Mouse (Mus musculus): ENCODE data around the gene Psg20. TPM values are rescaled to one million over a fixed set of nuclear protein-coding genes. Genes with fewer than 3 reads are reported as not detected.
"Not testable (repeated sequence)": the region's sequence is repeated elsewhere in the genome, so short reads cannot be mapped to it uniquely, and the experiment has no call there.

The Psg20 gene
- total and polyA plus RNA-seq, 3 experiments = not detected

- no peaks in the 10 kb centered on the region for H3K79me2 ChIP-seq (ENCODE audit: control insufficient read depth, insufficient read depth, low read length, poor library complexity)
- no peaks in the 10 kb centered on the region for H3K9me3 ChIP-seq (replicated peaks; ENCODE audit: insufficient read depth, low read length)
- H3K36me3 ChIP-seq (ENCODE audit: control insufficient read depth in 1 of 2, insufficient read depth in 2 of 2, low read length in 2 of 2) = no peaks in the 10 kb centered on the region
- H3K4me1 ChIP-seq (ENCODE audit: control insufficient read depth in 1 of 2, insufficient read depth in 2 of 2, low read length in 2 of 2) = no peaks in the 10 kb centered on the region
- DNase-seq (ENCODE audit: low read depth, low spot score) = peak; percentile 32
- H3K27me3 ChIP-seq (ENCODE audit: control insufficient read depth in 1 of 2, insufficient read depth in 2 of 2, low read length in 2 of 2) = no peaks in the 10 kb centered on the region
- TF ChIP-seq SMC3 (IDR thresholded peaks at IDR 0.05; ENCODE audit: low read depth, low read length) (peak; percentile 48), CHD2 (IDR thresholded peaks at IDR 0.05; ENCODE audit: low read length) (no peak), RAD21 (IDR thresholded peaks at IDR 0.05; ENCODE audit: low read depth, low read length) (peak; percentile 57), CTCF (IDR thresholded peaks at IDR 0.05 in 2 of 3, conservative IDR thresholded peaks at IDR 0.05 in 1 of 3; ENCODE audit: control insufficient read depth in 1 of 3, insufficient read depth in 1 of 3, low read depth in 2 of 3, low read length in 3 of 3, poor library complexity in 1 of 3, severe bottlenecking in 1 of 3) (peak; percentile 45 to 60 (median 54); a peak in 5 of 6 replicates)
- H3K4me3 ChIP-seq (ENCODE audit: control insufficient read depth in 1 of 2, insufficient read depth in 1 of 2, low read depth in 2 of 2, low read length in 2 of 2) = no peak overlapping the region
- no peak overlapping the region for H3K9ac ChIP-seq (ENCODE audit: control insufficient read depth, low read depth, low read length, poor library complexity, severe bottlenecking)
- H3K27ac ChIP-seq (ENCODE audit: control insufficient read depth, low read depth, low read length) = no peak overlapping the region
These were observed 6.2 kb downstream of the Psg20 start for GRCm38 (mm10) chr7:18679772-18680171.

- not testable (repeated sequence) for H3K4me1 ChIP-seq (ENCODE audit: control insufficient read depth in 1 of 2, insufficient read depth in 2 of 2, low read length in 2 of 2); H3K79me2 ChIP-seq (ENCODE audit: control insufficient read depth, insufficient read depth, low read length, poor library complexity); H3K27ac ChIP-seq (ENCODE audit: control insufficient read depth, low read depth, low read length); H3K9ac ChIP-seq (ENCODE audit: control insufficient read depth, low read depth, low read length, poor library complexity, severe bottlenecking); H3K27me3 ChIP-seq (ENCODE audit: control insufficient read depth in 1 of 2, insufficient read depth in 2 of 2, low read length in 2 of 2); H3K4me3 ChIP-seq (ENCODE audit: control insufficient read depth in 1 of 2, insufficient read depth in 1 of 2, low read depth in 2 of 2, low read length in 2 of 2); DNase-seq (ENCODE audit: low read depth, low spot score); H3K36me3 ChIP-seq (ENCODE audit: control insufficient read depth in 1 of 2, insufficient read depth in 2 of 2, low read length in 2 of 2); H3K9me3 ChIP-seq (replicated peaks; ENCODE audit: insufficient read depth, low read length)
These were observed 29.4 kb downstream of the Psg20 start, which contains the start of gene Psg21 for GRCm38 (mm10) chr7:18656625-18657024. Gene Psg21, minus strand, starts transcription at chr7:18656725.

DNA sequence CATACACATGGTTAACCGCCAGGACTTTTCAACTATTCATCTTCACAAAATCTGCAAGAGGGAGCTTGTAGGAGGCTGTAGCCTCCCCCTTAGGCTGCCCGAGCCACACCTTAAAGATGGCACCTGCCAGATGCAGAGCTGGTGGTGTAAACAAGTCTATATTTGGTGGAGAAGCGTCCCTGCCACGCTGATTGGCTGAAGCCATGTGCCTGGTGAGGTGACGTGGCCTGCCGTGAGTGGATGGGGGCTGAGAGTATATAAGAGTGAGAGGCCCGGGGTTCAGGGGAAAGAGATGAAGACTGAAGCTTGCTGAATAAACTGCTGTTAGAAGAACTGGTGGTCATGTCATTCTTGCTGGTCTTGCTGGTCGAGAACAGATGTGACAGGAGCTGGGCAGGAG, 59.1 kb downstream of the Psg20 start:
- not testable (repeated sequence) for H3K9ac ChIP-seq (ENCODE audit: control insufficient read depth, low read depth, low read length, poor library complexity, severe bottlenecking); H3K27ac ChIP-seq (ENCODE audit: control insufficient read depth, low read depth, low read length); DNase-seq (ENCODE audit: low read depth, low spot score); H3K4me1 ChIP-seq (ENCODE audit: control insufficient read depth in 1 of 2, insufficient read depth in 2 of 2, low read length in 2 of 2); H3K79me2 ChIP-seq (ENCODE audit: control insufficient read depth, insufficient read depth, low read length, poor library complexity); H3K36me3 ChIP-seq (ENCODE audit: control insufficient read depth in 1 of 2, insufficient read depth in 2 of 2, low read length in 2 of 2); H3K4me3 ChIP-seq (ENCODE audit: control insufficient read depth in 1 of 2, insufficient read depth in 1 of 2, low read depth in 2 of 2, low read length in 2 of 2); H3K27me3 ChIP-seq (ENCODE audit: control insufficient read depth in 1 of 2, insufficient read depth in 2 of 2, low read length in 2 of 2); H3K9me3 ChIP-seq (replicated peaks; ENCODE audit: insufficient read depth, low read length)

Other genes starting within 250 kb of the Psg20 start
- gene Psg26, start 202.0 kb downstream of the Psg20 start, total RNA-seq (2012; rRNA removed) = not detected in 2 replicates
- not detected for gene Psg26, start 202.0 kb downstream of the Psg20 start, polyA plus RNA-seq (2012; ENCODE audit: insufficient read depth in 1 of 2, insufficient read length in 2 of 2, low read depth in 1 of 2, low replicate concordance in 2 of 2, missing spikeins in 1 of 2)
- gene Psg25, start 153.9 kb downstream of the Psg20 start, total RNA-seq (2012; rRNA removed) = not detected in 2 replicates
- not detected for gene Psg25, start 153.9 kb downstream of the Psg20 start, polyA plus RNA-seq (2012; ENCODE audit: insufficient read depth in 1 of 2, insufficient read length in 2 of 2, low read depth in 1 of 2, low replicate concordance in 2 of 2, missing spikeins in 1 of 2)
- not detected in 2 replicates for gene Psg27, start 118.9 kb downstream of the Psg20 start, total RNA-seq (2012; rRNA removed)
- gene Psg27, start 118.9 kb downstream of the Psg20 start, polyA plus RNA-seq (2012; ENCODE audit: insufficient read depth in 1 of 2, insufficient read length in 2 of 2, low read depth in 1 of 2, low replicate concordance in 2 of 2, missing spikeins in 1 of 2) = not detected
- not detected in 2 replicates for gene Psg23, start 69.7 kb downstream of the Psg20 start, total RNA-seq (2012; rRNA removed)
- gene Psg23, start 69.7 kb downstream of the Psg20 start, polyA plus RNA-seq (2012; ENCODE audit: insufficient read depth in 1 of 2, insufficient read length in 2 of 2, low read depth in 1 of 2, low replicate concordance in 2 of 2, missing spikeins in 1 of 2) = not detected
- not detected in 2 replicates for gene Psg21, start 29.5 kb downstream of the Psg20 start, total RNA-seq (2012; rRNA removed)
- gene Psg21, start 29.5 kb downstream of the Psg20 start, polyA plus RNA-seq (2012; ENCODE audit: insufficient read depth in 1 of 2, insufficient read length in 2 of 2, low read depth in 1 of 2, low replicate concordance in 2 of 2, missing spikeins in 1 of 2) = not detected
- not detected in 2 replicates for gene Psg22, start 31.9 kb upstream of the Psg20 start, total RNA-seq (2012; rRNA removed)
- gene Psg22, start 31.9 kb upstream of the Psg20 start, polyA plus RNA-seq (2012; ENCODE audit: insufficient read depth in 1 of 2, insufficient read length in 2 of 2, low read depth in 1 of 2, low replicate concordance in 2 of 2, missing spikeins in 1 of 2) = not detected
- not detected in 2 replicates for gene Psg19, start 112.3 kb upstream of the Psg20 start, total RNA-seq (2012; rRNA removed)
- under 1 TPM in 1 of 2 experiments, not detected in 1; 0.04 TPM for gene Psg19, start 112.3 kb upstream of the Psg20 start, polyA plus RNA-seq (2012; ENCODE audit: insufficient read depth in 1 of 2, insufficient read length in 2 of 2, low read depth in 1 of 2, low replicate concordance in 2 of 2, missing spikeins in 1 of 2)
- gene Psg17, start 135.4 kb upstream of the Psg20 start, total RNA-seq (2012; rRNA removed) = not detected in 2 replicates
- gene Psg17, start 135.4 kb upstream of the Psg20 start, polyA plus RNA-seq (2012; ENCODE audit: insufficient read depth in 1 of 2, insufficient read length in 2 of 2, low read depth in 1 of 2, low replicate concordance in 2 of 2, missing spikeins in 1 of 2) = not detected
- gene Mill2, start 153.8 kb upstream of the Psg20 start, total RNA-seq (2012; rRNA removed) = 0.08 TPM in 1 of 2 replicates, not detected in the other
- gene Mill2, start 153.8 kb upstream of the Psg20 start, polyA plus RNA-seq (2012; ENCODE audit: insufficient read depth in 1 of 2, insufficient read length in 2 of 2, low read depth in 1 of 2, low replicate concordance in 2 of 2, missing spikeins in 1 of 2) = under 1 TPM in 1 of 2 experiments, not detected in 1; 0.13 TPM
- not detected in 2 replicates for gene Pglyrp1, start 185.1 kb upstream of the Psg20 start, total RNA-seq (2012; rRNA removed)
- gene Pglyrp1, start 185.1 kb upstream of the Psg20 start, polyA plus RNA-seq (2012; ENCODE audit: insufficient read depth in 1 of 2, insufficient read length in 2 of 2, low read depth in 1 of 2, low replicate concordance in 2 of 2, missing spikeins in 1 of 2) = under 1 TPM in 1 of 2 experiments, not detected in 1; 0.33 TPM
- gene Ccdc61, start 224.2 kb upstream of the Psg20 start, total RNA-seq (2012; rRNA removed) = 19.7 TPM in 2 replicates
- gene Ccdc61, start 224.2 kb upstream of the Psg20 start, polyA plus RNA-seq (2012; ENCODE audit: insufficient read depth in 1 of 2, insufficient read length in 2 of 2, low read depth in 1 of 2, low replicate concordance in 2 of 2, missing spikeins in 1 of 2) = 10 to 100 TPM in 1 of 2 experiments, not detected in 1; 69.8 TPM
- 0.03 and 0.04 TPM in 2 replicates for gene Nova2, start 239.7 kb upstream of the Psg20 start, total RNA-seq (2012; rRNA removed)
- under 1 TPM in 1 of 2 experiments, not detected in 1; 0.22 TPM for gene Nova2, start 239.7 kb upstream of the Psg20 start, polyA plus RNA-seq (2012; ENCODE audit: insufficient read depth in 1 of 2, insufficient read length in 2 of 2, low read depth in 1 of 2, low replicate concordance in 2 of 2, missing spikeins in 1 of 2)

All from MEL (cell line).